Mouse (Mus musculus) cerebral cortex, adult 2 months (tissue): ENCODE data around the gene Usp12.

Experiments used
- WGBS: fragments of 180-500 bp; shearing (Covaris S2); methylation state at CpG from one replicate; pipeline ENCODE4 v1.1.7; 2018; 5-methylcytosine and 5-hydroxymethylcytosine counted together

Usp12 gene

GRCm38 (mm10) chr5:146749857-146750256 is 44.9 kb downstream of the Usp12 start:
- WGBS, result 73% methylated on average over 5 of the region's 5 CpGs

GRCm38 (mm10) chr5:146736970-146737495 is 57.8 kb downstream of the Usp12 start:
- WGBS, result 75% methylated on average over 9 of the region's 9 CpGs

GRCm38 (mm10) chr5:146736348-146736747 is 58.5 kb downstream of the Usp12 start:
- 83% methylated on average over 18 of the region's 18 CpGs for WGBS

- WGBS, result 75% methylated on average over 1 of the region's 9 CpGs
Measured at GRCm38 (mm10) chr5:146735054-146735453, 59.8 kb downstream of the Usp12 start.

GRCm38 (mm10) chr5:146733888-146734640 is 60.7 kb downstream of the Usp12 start:
- WGBS, result 67% methylated on average over 12 of the region's 12 CpGs

- WGBS, result 77% methylated on average over 7 of the region's 7 CpGs
Measured at GRCm38 (mm10) chr5:146733372-146733771, 61.4 kb downstream of the Usp12 start.

GRCm38 (mm10) chr5:146727006-146727405 is 67.8 kb downstream of the Usp12 start:
- WGBS, result 63% methylated on average over 4 of the region's 4 CpGs

- WGBS, result 38% methylated on average over 3 of the region's 3 CpGs
Measured at GRCm38 (mm10) chr5:146724956-146725355, 69.8 kb downstream of the Usp12 start.

GRCm38 (mm10) chr5:146723452-146723851 is 71.4 kb downstream of the Usp12 start:
- 94% methylated on average over 5 of the region's 5 CpGs for WGBS

- 48% methylated on average over 14 of the region's 14 CpGs for WGBS
Measured at GRCm38 (mm10) chr5:146722226-146722625, 72.6 kb downstream of the Usp12 start.

- 82% methylated on average over 27 of the region's 27 CpGs for WGBS
Measured at GRCm38 (mm10) chr5:146719584-146720356, 75.0 kb downstream of the Usp12 start.

- WGBS, result 94% methylated on average over 12 of the region's 12 CpGs
Measured at GRCm38 (mm10) chr5:146713836-146714235, 81.0 kb downstream of the Usp12 start.

GRCm38 (mm10) chr5:146713088-146713487 is 81.7 kb downstream of the Usp12 start:
- 53% methylated on average over 10 of the region's 10 CpGs for WGBS

GRCm38 (mm10) chr5:146712282-146712918 is 82.4 kb downstream of the Usp12 start:
- 62% methylated on average over 18 of the region's 18 CpGs for WGBS

GRCm38 (mm10) chr5:146709361-146709760 is 85.4 kb downstream of the Usp12 start:
- WGBS, result 63% methylated on average over 3 of the region's 3 CpGs

- WGBS, result 7% methylated on average over 12 of the region's 12 CpGs
Measured at GRCm38 (mm10) chr5:146705815-146706408, 88.9 kb downstream of the Usp12 start.

- 78% methylated on average over 6 of the region's 6 CpGs for WGBS
Measured at GRCm38 (mm10) chr5:146705411-146705810, 89.4 kb downstream of the Usp12 start.

GRCm38 (mm10) chr5:146704241-146704640 is 90.6 kb downstream of the Usp12 start:
- WGBS, result 93% methylated on average over 4 of the region's 4 CpGs

GRCm38 (mm10) chr5:146703710-146704121 is 91.1 kb downstream of the Usp12 start:
- WGBS, result 89% methylated on average over 8 of the region's 8 CpGs

- WGBS, result 82% methylated on average over 10 of the region's 10 CpGs
Measured at GRCm38 (mm10) chr5:146700099-146700498, 94.7 kb downstream of the Usp12 start.

GRCm38 (mm10) chr5:146699433-146700019 is 95.3 kb downstream of the Usp12 start:
- 85% methylated on average over 4 of the region's 4 CpGs for whole genome bisulfite sequencing
